Mouse (Mus musculus): Measurements from ENCODE around the gene 6430571L13Rik. TPM values are rescaled to one million over a fixed set of nuclear protein-coding genes. Genes with fewer than 3 reads are reported as not detected.

The 6430571L13Rik gene
- polyA plus RNA-seq (2017; shearing (Covaris generic)) = 2.4 TPM

DNA sequence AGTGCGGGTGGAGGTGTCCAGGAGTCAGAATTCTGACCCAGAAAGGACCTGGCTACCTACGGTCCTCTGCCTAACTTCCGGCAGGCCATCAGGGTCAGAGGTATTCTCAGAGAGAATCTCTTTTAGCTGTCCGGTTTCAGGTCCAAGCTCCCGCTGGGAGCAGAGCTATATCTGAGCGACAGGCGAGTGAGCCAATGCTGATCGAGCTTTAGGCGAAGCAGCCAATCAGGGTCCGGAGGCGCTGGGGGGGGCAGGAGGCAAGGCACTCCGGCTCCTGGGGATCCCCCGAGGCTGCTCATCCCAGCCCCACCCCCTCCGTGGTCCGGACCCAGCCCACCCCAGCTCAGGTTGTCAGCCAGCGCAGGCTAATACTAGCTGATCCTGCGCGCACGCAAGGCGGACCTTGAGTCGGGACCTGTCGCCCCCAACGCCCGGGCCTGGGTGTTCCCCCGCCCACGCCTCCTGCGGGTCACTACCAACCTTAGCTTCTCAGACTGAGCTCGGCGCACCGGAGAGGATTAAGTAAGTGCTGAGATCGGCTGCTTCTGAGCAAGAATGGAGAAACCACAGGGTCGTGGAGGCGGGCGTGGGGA is at the start of gene 6430571L13Rik:
TSS of gene 6430571L13Rik (plus strand) at position 336 of the 593 bp plus-strand sequence.

DNA sequence AAGGTAGTCTGAATTCAATTTTAAA is 44.6 kb upstream of the 6430571L13Rik start, which contains the start of gene Cish:
TSS of gene Cish (plus strand) at position 11 of the 25 bp plus-strand sequence.

DNA sequence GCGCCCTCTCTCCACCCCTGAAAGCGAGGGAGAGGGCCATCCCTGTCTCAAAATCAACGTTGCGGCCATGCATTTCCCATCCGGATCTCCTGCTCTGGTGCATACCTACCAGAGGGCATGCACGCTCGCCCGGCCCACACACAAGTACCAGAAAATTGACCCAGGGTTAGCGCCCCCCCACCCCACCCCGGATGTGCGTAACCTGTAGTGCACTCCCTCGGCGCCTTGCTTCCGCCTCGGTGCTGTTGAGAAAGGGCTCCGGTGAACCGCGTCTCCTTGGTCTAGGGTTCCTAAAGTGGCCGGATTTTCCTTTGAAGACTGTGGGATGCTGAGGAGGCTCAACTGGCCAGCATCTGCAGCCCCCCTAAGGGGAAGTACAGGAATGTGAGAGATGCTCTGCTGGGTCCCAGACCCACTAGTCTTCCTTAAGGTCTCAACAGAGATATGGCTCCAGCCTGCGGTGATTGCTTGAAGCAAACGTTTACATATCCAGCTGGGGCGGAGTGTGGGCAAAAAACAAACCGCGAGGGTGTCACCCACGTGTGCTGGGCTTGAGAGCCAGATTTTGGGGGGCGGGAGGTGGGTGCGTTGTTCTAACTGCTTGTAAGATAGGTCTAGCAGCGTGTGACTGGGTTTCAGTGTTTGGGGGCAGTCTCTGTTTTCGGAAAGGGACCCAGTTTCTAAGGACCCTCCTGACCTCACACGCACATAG is 2.1 kb upstream of the 6430571L13Rik start, which contains the start of gene Hemk1:
TSS of gene Hemk1 (minus strand) at position 179 of the 712 bp plus-strand sequence.

DNA sequence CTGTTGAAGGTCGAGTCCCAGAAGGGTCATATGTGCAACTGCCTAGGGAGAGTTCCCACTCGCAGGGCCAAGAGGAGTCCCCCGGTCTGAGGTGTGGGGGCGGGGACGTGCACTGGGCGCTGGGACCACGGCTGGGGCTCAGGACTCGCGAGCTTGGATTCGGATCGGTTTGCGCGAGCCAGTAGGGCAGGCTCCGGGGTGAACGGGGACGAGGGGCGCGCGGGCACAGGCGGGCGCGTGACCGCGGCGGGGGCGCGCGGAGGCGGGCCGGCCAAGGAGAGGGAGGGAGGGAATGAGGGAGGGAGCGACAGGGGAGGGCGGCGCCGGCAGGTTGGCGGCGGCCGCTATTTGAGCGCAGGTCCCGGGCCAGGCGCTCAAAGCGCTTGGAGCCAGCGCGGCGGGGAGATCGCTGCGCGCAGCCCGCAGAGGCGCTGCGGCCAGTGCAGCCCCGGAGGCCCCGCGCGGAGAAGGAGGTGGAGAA is 59.1 kb downstream of the 6430571L13Rik start, which contains the start of gene Cacna2d2:
TSS of gene Cacna2d2 (plus strand) at position 122 of the 481 bp plus-strand sequence.

Other genes starting within 250 kb of the 6430571L13Rik start
- gene Dock3, start 108.7 kb upstream of the 6430571L13Rik start, polyA plus RNA-seq (2017; shearing (Covaris generic)) = 0.13 TPM
- 148 TPM for gene Mapkapk3, start 50.7 kb upstream of the 6430571L13Rik start, polyA plus RNA-seq (2017; shearing (Covaris generic))
- gene Cish, start 44.6 kb upstream of the 6430571L13Rik start, polyA plus RNA-seq (2017; shearing (Covaris generic)) = 220 TPM
- 26.2 TPM for gene Hemk1, start 2.3 kb upstream of the 6430571L13Rik start, polyA plus RNA-seq (2017; shearing (Covaris generic))
- 0.87 TPM for gene Cacna2d2, start 59.0 kb downstream of the 6430571L13Rik start, polyA plus RNA-seq (2017; shearing (Covaris generic))
- 63.5 TPM for gene Tmem115, start 193.3 kb downstream of the 6430571L13Rik start, polyA plus RNA-seq (2017; shearing (Covaris generic))
- 62.6 TPM for gene Cyb561d2, start 201.6 kb downstream of the 6430571L13Rik start, polyA plus RNA-seq (2017; shearing (Covaris generic))
- gene Nprl2, start 201.6 kb downstream of the 6430571L13Rik start, polyA plus RNA-seq (2017; shearing (Covaris generic)) = 68.1 TPM
- 4.1 TPM for gene Zmynd10, start 206.7 kb downstream of the 6430571L13Rik start, polyA plus RNA-seq (2017; shearing (Covaris generic))
- 91.3 TPM for gene Rassf1, start 211.0 kb downstream of the 6430571L13Rik start, polyA plus RNA-seq (2017; shearing (Covaris generic))
- gene Tusc2, start 222.7 kb downstream of the 6430571L13Rik start, polyA plus RNA-seq (2017; shearing (Covaris generic)) = 13.4 TPM
- gene Hyal2, start 227.3 kb downstream of the 6430571L13Rik start, polyA plus RNA-seq (2017; shearing (Covaris generic)) = 17.7 TPM
- 6.9 TPM for gene Hyal1, start 236.3 kb downstream of the 6430571L13Rik start, polyA plus RNA-seq (2017; shearing (Covaris generic))
- 26.1 TPM for gene Naa80, start 238.3 kb downstream of the 6430571L13Rik start, polyA plus RNA-seq (2017; shearing (Covaris generic))
- 0.85 TPM for gene Hyal3, start 240.2 kb downstream of the 6430571L13Rik start, polyA plus RNA-seq (2017; shearing (Covaris generic))
- 24.9 TPM for gene Ifrd2, start 247.0 kb downstream of the 6430571L13Rik start, polyA plus RNA-seq (2017; shearing (Covaris generic))